Mouse (Mus musculus) forebrain, embryonic 15.5 days (tissue): ENCODE results near the gene Apbb2. TPM values are rescaled to one million over a fixed set of nuclear protein-coding genes. Genes with fewer than 3 reads are reported as not detected.

Source experiments
- ATAC-seq: fragments of 200-750 bp; cut with Nextera tagmentation; replicated peaks from 2 replicates; pipeline ENCODE4 v1.8.0; 2017; ENCODE audit warnings: mild to moderate bottlenecking, moderate TSS enrichment, moderate library complexity
- H3K27ac ChIP-seq: fragments of 300-500 bp; sonication (generic); replicated peaks from 2 replicates; pipeline ENCODE4 v1.5.1; 2015; ENCODE audit warnings: mild to moderate bottlenecking, inconsistent platforms
- H3K27me3 ChIP-seq: fragments of 300-500 bp; sonication (generic); 2 replicates; pipeline ENCODE4 v1.6.1; 2015; ENCODE audit warnings: inconsistent platforms
- H3K36me3 ChIP-seq: fragments of 300-500 bp; sonication (generic); 2 replicates; pipeline ENCODE4 v1.6.1; 2015; ENCODE audit warnings: mild to moderate bottlenecking, inconsistent platforms
- H3K4me1 ChIP-seq: fragments of 300-500 bp; sonication (generic); 2 replicates; pipeline ENCODE4 v1.6.1; 2015; ENCODE audit warnings: inconsistent platforms
- H3K4me2 ChIP-seq: fragments of 300-500 bp; sonication (generic); replicated peaks from 2 replicates; pipeline ENCODE4 v1.6.1; 2015; ENCODE audit warnings: mild to moderate bottlenecking, inconsistent platforms
- H3K4me3 ChIP-seq: fragments of 300-500 bp; sonication (generic); 2 replicates; pipeline ENCODE4 v1.5.1; 2015; ENCODE audit warnings: mild to moderate bottlenecking, inconsistent platforms
- H3K9ac ChIP-seq: fragments of 300-500 bp; sonication (generic); replicated peaks from 2 replicates; pipeline ENCODE4 v1.6.1; 2015; ENCODE audit warnings: mild to moderate bottlenecking, inconsistent platforms
- H3K9me3 ChIP-seq: fragments of 300-500 bp; sonication (generic); 2 replicates; pipeline ENCODE4 v1.6.1; 2016; ENCODE audit warnings: inconsistent platforms
- WGBS: fragments of 180-500 bp; shearing (Covaris S2); methylation state at CpG from one replicate; pipeline ENCODE4 v1.1.7; 2015; ENCODE audit warnings: mixed read lengths; 5-methylcytosine and 5-hydroxymethylcytosine counted together
- polyA plus RNA-seq: library from polyadenylated mRNA; unstranded; fragments of >200 nt; fragmentation: Nextera tagmentation; extraction: Ambion mirVana; gene quantifications from 2 replicates; pipeline ENCODE4 v1.2.1, GENCODE M21; 2015

The Apbb2 gene
- polyA plus RNA-seq, 1 experiment from 2014 or later, result 85.8 TPM

DNA sequence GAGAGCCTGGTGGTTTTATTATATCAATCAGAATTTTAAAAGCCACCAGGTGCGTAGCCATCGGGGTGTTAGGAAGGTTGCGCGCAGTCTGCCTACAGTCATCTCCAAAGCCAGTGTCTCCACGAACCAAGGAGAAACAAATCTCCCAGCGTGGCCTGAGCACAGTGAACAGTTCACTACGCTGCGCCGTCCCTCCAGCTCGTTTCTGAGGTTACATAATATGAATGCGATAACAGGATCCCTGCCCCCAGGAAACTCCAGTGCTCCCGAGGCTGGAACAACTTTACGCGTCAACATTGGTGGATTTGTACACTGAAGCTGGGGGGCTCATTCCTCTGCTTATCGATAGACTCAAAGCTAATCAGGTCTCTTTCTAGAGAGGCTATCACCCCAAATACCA is 197.4 kb downstream of the Apbb2 start:
- no peaks in the 10 kb centered on the region for H3K36me3 ChIP-seq
- H3K9ac ChIP-seq, result no peak overlapping the region
- H3K4me3 ChIP-seq, result no peak overlapping the region
- peaks cover 2% of the 10 kb centered on the region for H3K4me1 ChIP-seq
- WGBS, result 90% methylated on average over 15 of the region's 15 CpGs
- H3K27ac ChIP-seq, result no peak overlapping the region
- H3K27me3 ChIP-seq, result no peaks in the 10 kb centered on the region
- no peaks in the 10 kb centered on the region for H3K9me3 ChIP-seq
- no peak for ATAC-seq
- H3K4me2 ChIP-seq, result no peak overlapping the region

GRCm38 (mm10) chr5:66420011-66420410 is 198.6 kb downstream of the Apbb2 start:
- Histone ChIP-seq H3K4me2 (no peak overlapping the region), H3K4me1 (peaks cover 13% of the 10 kb centered on the region), H3K9me3 (no peaks in the 10 kb centered on the region), H3K9ac (no peak overlapping the region), H3K27me3 (no peaks in the 10 kb centered on the region), H3K36me3 (no peaks in the 10 kb centered on the region), H3K4me3 (no peak overlapping the region), H3K27ac (no peak overlapping the region)
- 83% methylated on average over 7 of the region's 7 CpGs for WGBS
- ATAC-seq, result no peak

- no peaks in the 10 kb centered on the region for H3K9me3 ChIP-seq
- H3K4me3 ChIP-seq, result no peak overlapping the region
- no peaks in the 10 kb centered on the region for H3K36me3 ChIP-seq
- no peak overlapping the region for H3K27ac ChIP-seq
- H3K9ac ChIP-seq, result no peak overlapping the region
- H3K27me3 ChIP-seq, result no peaks in the 10 kb centered on the region
- WGBS, result 73% methylated on average over 8 of the region's 8 CpGs
- ATAC-seq, result no peak
- H3K4me2 ChIP-seq, result no peak overlapping the region
- peaks cover 18% of the 10 kb centered on the region for H3K4me1 ChIP-seq
These were observed 201.3 kb downstream of the Apbb2 start for GRCm38 (mm10) chr5:66417289-66417688.

GRCm38 (mm10) chr5:66415700-66416543 is 202.7 kb downstream of the Apbb2 start:
- ATAC-seq, result peak; percentile 51
- WGBS, result 40% methylated on average over 7 of the region's 7 CpGs
- no peaks in the 10 kb centered on the region for H3K36me3 ChIP-seq
- H3K4me3 ChIP-seq, result no peak overlapping the region
- H3K9me3 ChIP-seq, result no peaks in the 10 kb centered on the region
- no peak overlapping the region for H3K9ac ChIP-seq
- H3K27me3 ChIP-seq, result no peaks in the 10 kb centered on the region
- no peak overlapping the region for H3K4me2 ChIP-seq
- peaks cover 18% of the 10 kb centered on the region for H3K4me1 ChIP-seq
- peak overlapping the region; percentile 66 for H3K27ac ChIP-seq

- no peak overlapping the region for H3K9ac ChIP-seq
- H3K9me3 ChIP-seq, result no peaks in the 10 kb centered on the region
- H3K27me3 ChIP-seq, result no peaks in the 10 kb centered on the region
- peaks cover 18% of the 10 kb centered on the region for H3K4me1 ChIP-seq
- H3K36me3 ChIP-seq, result no peaks in the 10 kb centered on the region
- peak overlapping the region; percentile 66 for H3K27ac ChIP-seq
- 54% methylated on average over 9 of the region's 9 CpGs for WGBS
- peak; percentile 46 for ATAC-seq
- H3K4me2 ChIP-seq, result no peak overlapping the region
- no peak overlapping the region for H3K4me3 ChIP-seq
These were observed 203.4 kb downstream of the Apbb2 start for GRCm38 (mm10) chr5:66415033-66415697.

GRCm38 (mm10) chr5:66413402-66413801 is 205.2 kb downstream of the Apbb2 start:
- Histone ChIP-seq H3K27ac (peak overlapping the region; percentile 51), H3K4me1 (peaks cover 18% of the 10 kb centered on the region), H3K36me3 (no peaks in the 10 kb centered on the region), H3K9ac (no peak overlapping the region), H3K27me3 (no peaks in the 10 kb centered on the region), H3K9me3 (no peaks in the 10 kb centered on the region), H3K4me3 (no peak overlapping the region), H3K4me2 (no peak overlapping the region)
- ATAC-seq, result no peak
- WGBS, result 44% methylated on average over 5 of the region's 5 CpGs

DNA sequence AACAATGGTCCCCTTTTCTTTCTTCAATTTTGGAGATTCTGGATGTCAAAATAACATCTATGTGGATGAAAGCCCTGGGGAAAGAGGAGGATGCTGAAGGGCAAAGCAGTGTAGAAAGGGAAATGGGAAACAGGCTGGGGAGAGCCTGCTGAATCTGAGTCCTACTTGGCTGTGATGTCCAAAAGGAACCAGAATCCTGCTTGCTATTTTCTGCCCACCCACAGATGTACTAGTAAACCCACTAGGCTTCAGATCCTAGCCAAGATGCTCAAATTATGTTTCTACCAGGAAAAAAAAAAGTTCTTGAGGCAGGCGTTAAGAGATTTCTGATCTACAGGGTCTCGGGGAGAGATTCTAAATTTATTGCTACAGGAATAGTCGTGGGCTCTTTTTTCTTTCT is 205.8 kb downstream of the Apbb2 start:
- H3K4me3 ChIP-seq, result no peak overlapping the region
- H3K36me3 ChIP-seq, result no peaks in the 10 kb centered on the region
- no peaks in the 10 kb centered on the region for H3K9me3 ChIP-seq
- H3K4me2 ChIP-seq, result no peak overlapping the region
- H3K27ac ChIP-seq, result peak overlapping the region; percentile 51; the same call in 1 of the 2 replicates
- no peak for ATAC-seq
- H3K9ac ChIP-seq, result no peak overlapping the region
- WGBS, result 61% methylated on average over 3 of the region's 3 CpGs
- peaks cover 18% of the 10 kb centered on the region for H3K4me1 ChIP-seq
- H3K27me3 ChIP-seq, result no peaks in the 10 kb centered on the region

- 83% methylated on average over 5 of the region's 5 CpGs for WGBS
- Histone ChIP-seq H3K4me3 (no peak overlapping the region), H3K36me3 (no peaks in the 10 kb centered on the region), H3K27ac (no peak overlapping the region; the same call in 1 of the 2 replicates), H3K9ac (no peak overlapping the region), H3K4me1 (peaks cover 3% of the 10 kb centered on the region; the same call in 1 of the 2 replicates), H3K27me3 (no peaks in the 10 kb centered on the region), H3K9me3 (no peaks in the 10 kb centered on the region), H3K4me2 (no peak overlapping the region)
- no peak for ATAC-seq
These were observed 210.0 kb downstream of the Apbb2 start for GRCm38 (mm10) chr5:66408546-66408945.

DNA sequence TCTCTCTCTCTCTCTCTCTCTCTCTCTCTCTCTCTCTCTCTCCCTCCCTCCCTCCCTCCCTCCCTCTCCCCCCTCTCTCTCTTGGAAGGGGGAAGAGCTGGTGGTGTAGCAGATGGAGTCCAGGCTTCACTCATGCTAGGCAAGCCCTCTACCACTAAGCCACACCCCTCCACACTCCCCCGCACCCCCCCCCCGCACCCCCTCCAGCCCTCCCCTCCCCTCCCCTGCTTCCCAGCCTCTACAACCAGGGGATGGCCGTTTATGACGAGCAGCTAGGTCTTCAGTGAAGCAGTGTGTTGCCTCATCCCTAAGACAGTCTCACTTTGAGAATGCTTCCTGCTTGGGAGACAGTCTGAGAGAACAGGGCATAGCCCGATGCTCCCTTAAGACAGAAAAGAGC is 210.6 kb downstream of the Apbb2 start:
- Histone ChIP-seq H3K36me3 (no peaks in the 10 kb centered on the region), H3K9ac (no peak overlapping the region), H3K9me3 (no peaks in the 10 kb centered on the region), H3K4me1 (no peaks in the 10 kb centered on the region; the same call in 1 of the 2 replicates), H3K27ac (no peak overlapping the region; the same call in 1 of the 2 replicates), H3K27me3 (no peaks in the 10 kb centered on the region), H3K4me3 (no peak overlapping the region), H3K4me2 (no peak overlapping the region)
- 56% methylated on average over 4 of the region's 5 CpGs for WGBS
- peak; percentile 72 for ATAC-seq

- no peaks in the 10 kb centered on the region for H3K36me3 ChIP-seq
- no peak overlapping the region for H3K4me3 ChIP-seq
- ATAC-seq, result no peak
- no peak overlapping the region for H3K4me2 ChIP-seq
- no peaks in the 10 kb centered on the region for H3K4me1 ChIP-seq
- H3K9ac ChIP-seq, result no peak overlapping the region
- WGBS, result 93% methylated on average over 7 of the region's 7 CpGs
- no peaks in the 10 kb centered on the region for H3K27me3 ChIP-seq
- no peak overlapping the region for H3K27ac ChIP-seq
- H3K9me3 ChIP-seq, result no peaks in the 10 kb centered on the region
These were observed 212.2 kb downstream of the Apbb2 start for GRCm38 (mm10) chr5:66406431-66406830.

DNA sequence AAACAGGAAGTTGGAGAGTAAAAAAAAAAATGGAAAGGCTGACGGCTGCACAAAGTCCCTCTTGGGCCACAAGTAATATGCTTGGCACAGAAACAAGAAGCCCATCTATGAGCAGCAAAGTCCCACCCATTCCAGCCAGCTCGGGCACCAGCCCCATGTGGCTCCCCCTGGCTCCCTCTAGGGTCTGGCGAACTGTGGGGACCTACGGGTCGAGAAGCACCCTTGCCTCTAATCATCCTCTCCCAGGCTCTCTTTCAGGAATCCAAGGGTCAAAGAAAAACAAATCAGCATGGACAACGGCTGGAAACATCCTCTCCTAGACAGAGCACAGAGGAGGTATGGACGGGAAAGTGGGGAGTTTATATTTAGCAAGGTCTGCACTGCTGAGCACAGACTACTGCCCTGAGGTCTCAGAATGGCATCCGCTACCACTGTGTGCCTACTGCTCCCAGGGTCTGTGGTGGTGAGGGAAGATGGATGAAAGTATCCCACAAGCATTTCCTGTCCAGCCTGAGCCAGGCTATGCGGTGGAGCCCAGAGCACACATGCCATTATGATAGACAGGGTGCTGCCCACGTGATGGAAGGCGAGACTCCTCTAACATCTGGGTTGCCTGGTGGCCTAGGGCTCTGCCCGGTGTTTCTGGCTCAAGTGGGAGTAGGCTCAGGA is 212.7 kb downstream of the Apbb2 start:
- Histone ChIP-seq H3K27ac (no peak overlapping the region), H3K27me3 (no peaks in the 10 kb centered on the region), H3K9me3 (no peaks in the 10 kb centered on the region), H3K4me2 (no peak overlapping the region), H3K4me3 (no peak overlapping the region), H3K9ac (no peak overlapping the region), H3K36me3 (no peaks in the 10 kb centered on the region), H3K4me1 (no peaks in the 10 kb centered on the region)
- ATAC-seq, result no peak
- WGBS, result 91% methylated on average over 12 of the region's 12 CpGs

DNA sequence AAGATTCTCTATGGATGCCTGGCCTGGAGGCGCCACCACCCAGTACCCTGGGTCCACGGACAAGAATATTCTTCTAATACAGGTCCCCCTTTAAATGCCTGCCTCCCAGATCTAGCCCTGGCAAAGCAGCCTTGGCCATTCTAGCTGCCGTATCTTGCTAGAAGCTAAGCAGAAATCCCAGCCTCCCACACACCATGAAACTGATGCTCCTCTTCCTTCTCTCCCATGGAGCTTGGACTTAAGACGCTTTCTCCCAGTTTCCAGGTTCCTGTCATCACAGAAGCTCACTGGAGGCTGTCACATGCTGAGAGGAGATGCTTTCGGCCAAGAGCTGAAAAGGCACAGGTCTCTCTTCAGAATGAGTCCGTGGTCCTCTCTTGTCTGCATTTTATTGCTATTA is 213.3 kb downstream of the Apbb2 start:
- Histone ChIP-seq H3K27ac (no peak overlapping the region), H3K4me1 (no peaks in the 10 kb centered on the region), H3K27me3 (no peaks in the 10 kb centered on the region), H3K36me3 (no peaks in the 10 kb centered on the region), H3K9ac (no peak overlapping the region), H3K9me3 (no peaks in the 10 kb centered on the region), H3K4me2 (no peak overlapping the region), H3K4me3 (no peak overlapping the region)
- 93% methylated on average over 6 of the region's 6 CpGs for WGBS
- no peak for ATAC-seq
